Mouse (Mus musculus) R1 (cell line): ENCODE measurements at regions not wholly inside any gene's neighbourhood (a gene's known extent, or its start where the extent isn't known, plus 50 kb on each side); places are given as distances from the start of the nearest gene placed in this dataset.

Experiments
- DNase-seq: peaks from one replicate; pipeline ENCODE4 v3.0.0-alpha.2; 2018; ENCODE audit warnings: low read depth, low spot score

- DNase-seq, result no peak
These were observed 137.9 kb upstream of the Slc35f3 start for GRCm38 (mm10) chr8:126160356-126160975.

- no peak for DNase-seq
These were observed 135.5 kb upstream of the Slc35f3 start for GRCm38 (mm10) chr8:126162748-126163371.

- DNase-seq, result no peak
These were observed 134.4 kb upstream of the Slc35f3 start for GRCm38 (mm10) chr8:126163954-126164353.

GRCm38 (mm10) chr8:126165486-126166095 is 132.8 kb upstream of the Slc35f3 start:
- DNase-seq, result no peak

GRCm38 (mm10) chr8:126166394-126166793 is 132.0 kb upstream of the Slc35f3 start:
- no peak for DNase-seq

GRCm38 (mm10) chr8:126174451-126174850 is 123.9 kb upstream of the Slc35f3 start:
- DNase-seq, result no peak

- DNase-seq, result no peak
These were observed 122.1 kb upstream of the Slc35f3 start for GRCm38 (mm10) chr8:126176305-126176704.

- DNase-seq, result no peak
These were observed 120.5 kb upstream of the Slc35f3 start for GRCm38 (mm10) chr8:126177855-126178254.

- no peak for DNase-seq
These were observed 109.5 kb upstream of the Slc35f3 start for GRCm38 (mm10) chr8:126188741-126189285.

- DNase-seq, result no peak
These were observed 102.7 kb upstream of the Slc35f3 start for GRCm38 (mm10) chr8:126195616-126196015.

- DNase-seq, result no peak
These were observed 87.8 kb upstream of the Slc35f3 start for GRCm38 (mm10) chr8:126210561-126210960.

GRCm38 (mm10) chr8:126212802-126213201 is 85.6 kb upstream of the Slc35f3 start:
- no peak for DNase-seq

GRCm38 (mm10) chr8:126214571-126214970 is 83.8 kb upstream of the Slc35f3 start:
- DNase-seq, result peak; percentile 3

- no peak for DNase-seq
These were observed 82.0 kb upstream of the Slc35f3 start for GRCm38 (mm10) chr8:126216391-126216790.

GRCm38 (mm10) chr8:126221631-126222030 is 76.7 kb upstream of the Slc35f3 start:
- peak; percentile 31 for DNase-seq

GRCm38 (mm10) chr8:126231801-126232200 is 66.6 kb upstream of the Slc35f3 start:
- DNase-seq, result no peak

- no peak for DNase-seq
These were observed 65.8 kb upstream of the Slc35f3 start for GRCm38 (mm10) chr8:126232521-126232920.

- DNase-seq, result no peak
These were observed 58.7 kb upstream of the Slc35f3 start for GRCm38 (mm10) chr8:126239684-126240083.

- no peak for DNase-seq
These were observed 54.0 kb upstream of the Slc35f3 start for GRCm38 (mm10) chr8:126244321-126244720.
